Mouse (Mus musculus) kidney, postnatal 25 days (tissue): ENCODE measurements at regions not wholly inside any gene's neighbourhood (a gene's known extent, or its start where the extent isn't known, plus 50 kb on each side); places are given as distances from the start of the nearest gene placed in this dataset.
A peak's percentile ranks its signal among the peaks of the same experiment; 100 is the strongest.

Experiments used
- DNase-seq, 2 experiments: peaks; one replicate each; pipeline ENCODE4 v3.0.0; 2021; ENCODE audit warnings: mixed read lengths in 2 of 2

DNA sequence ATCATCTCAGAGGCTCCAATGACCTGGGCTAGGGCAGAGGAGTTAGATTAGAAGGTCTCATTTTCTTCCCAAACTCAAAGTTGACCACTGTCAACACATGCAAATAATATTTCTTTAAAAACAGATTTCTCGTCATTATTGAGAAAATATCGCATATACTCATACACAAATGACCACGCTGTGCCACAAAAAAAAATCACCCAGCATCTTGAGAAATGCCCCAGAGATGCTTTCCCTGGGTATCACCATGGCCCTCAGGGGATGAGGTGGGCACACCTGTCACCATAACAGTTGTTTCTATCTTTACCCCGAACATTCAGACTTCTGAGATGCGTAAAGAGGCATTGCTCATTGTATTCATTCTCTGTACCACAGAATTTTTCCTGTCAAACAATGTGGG, 134.4 kb upstream of the Foxq1 start:
- DNase-seq: no peak

DNA sequence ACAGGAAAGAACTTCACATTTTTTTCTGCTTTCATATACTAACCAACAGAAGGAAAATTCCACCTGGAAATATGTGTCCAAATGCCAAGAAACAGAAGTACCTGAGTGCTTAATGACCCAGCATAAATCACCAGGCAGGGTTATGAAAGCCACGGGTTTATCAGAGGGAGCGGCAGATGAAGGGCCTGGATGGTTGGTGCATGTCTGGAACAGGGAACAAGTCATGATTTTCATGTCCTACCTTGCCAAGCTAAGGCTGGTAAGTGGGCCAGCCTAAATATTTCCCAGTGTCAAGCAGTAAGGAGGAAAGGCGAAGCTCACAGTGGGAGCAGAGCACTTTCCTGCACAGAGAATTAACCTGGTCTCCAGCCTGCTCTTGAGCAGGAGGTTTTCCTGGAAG, 132.3 kb upstream of the Foxq1 start:
- DNase-seq: no peak

DNA sequence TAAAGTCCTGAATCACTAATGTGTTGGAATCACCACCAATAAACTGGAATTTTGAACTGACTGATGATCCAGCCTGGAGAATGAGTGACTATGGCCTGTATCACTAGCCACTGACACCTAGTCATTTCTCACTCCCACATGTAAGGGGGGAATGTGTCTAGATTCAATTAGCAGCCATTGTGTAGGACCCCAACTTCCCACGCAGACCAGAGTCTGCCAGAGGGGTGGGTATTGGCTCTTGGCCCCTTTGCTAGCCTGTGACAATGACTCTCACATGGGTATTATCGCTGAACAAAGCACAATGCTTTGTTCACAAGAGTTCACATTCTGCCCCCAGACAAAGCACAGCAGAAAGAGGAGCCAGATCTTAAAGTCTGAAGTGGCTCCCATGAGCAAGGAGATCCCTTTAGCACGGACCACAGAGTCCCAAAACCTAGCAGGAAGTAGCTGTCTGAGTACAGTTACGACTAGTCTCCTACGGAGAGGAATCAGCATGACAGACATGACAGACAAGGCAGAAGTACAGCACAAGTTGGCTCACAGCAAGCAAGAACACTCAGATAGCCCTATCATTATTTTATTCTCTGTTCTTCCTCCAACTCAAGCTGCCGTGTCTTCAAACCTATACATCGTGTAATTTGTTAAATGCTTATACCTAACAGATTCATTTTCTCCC, 130.0 kb upstream of the Foxq1 start:
- DNase-seq: no peak

DNA sequence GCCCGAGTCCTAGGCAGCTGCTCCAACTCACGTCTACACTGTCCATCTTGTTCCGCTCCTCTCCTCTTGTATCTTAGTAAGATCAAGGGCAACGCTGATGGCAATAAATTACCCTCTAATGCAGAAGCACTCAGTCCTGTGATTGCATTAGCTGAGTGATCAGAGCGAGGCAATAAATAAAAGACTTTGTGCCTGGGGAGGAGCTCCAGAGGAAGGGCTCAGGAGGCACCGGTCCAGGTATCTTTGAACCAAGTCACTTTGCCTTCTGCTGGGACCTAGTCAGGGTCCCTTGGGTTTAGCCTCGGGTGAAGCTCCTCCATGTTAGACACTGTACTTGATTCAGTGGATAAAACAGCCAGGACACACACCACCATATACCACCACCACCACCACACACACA, 119.5 kb upstream of the Foxq1 start:
- no peak for DNase-seq

DNA sequence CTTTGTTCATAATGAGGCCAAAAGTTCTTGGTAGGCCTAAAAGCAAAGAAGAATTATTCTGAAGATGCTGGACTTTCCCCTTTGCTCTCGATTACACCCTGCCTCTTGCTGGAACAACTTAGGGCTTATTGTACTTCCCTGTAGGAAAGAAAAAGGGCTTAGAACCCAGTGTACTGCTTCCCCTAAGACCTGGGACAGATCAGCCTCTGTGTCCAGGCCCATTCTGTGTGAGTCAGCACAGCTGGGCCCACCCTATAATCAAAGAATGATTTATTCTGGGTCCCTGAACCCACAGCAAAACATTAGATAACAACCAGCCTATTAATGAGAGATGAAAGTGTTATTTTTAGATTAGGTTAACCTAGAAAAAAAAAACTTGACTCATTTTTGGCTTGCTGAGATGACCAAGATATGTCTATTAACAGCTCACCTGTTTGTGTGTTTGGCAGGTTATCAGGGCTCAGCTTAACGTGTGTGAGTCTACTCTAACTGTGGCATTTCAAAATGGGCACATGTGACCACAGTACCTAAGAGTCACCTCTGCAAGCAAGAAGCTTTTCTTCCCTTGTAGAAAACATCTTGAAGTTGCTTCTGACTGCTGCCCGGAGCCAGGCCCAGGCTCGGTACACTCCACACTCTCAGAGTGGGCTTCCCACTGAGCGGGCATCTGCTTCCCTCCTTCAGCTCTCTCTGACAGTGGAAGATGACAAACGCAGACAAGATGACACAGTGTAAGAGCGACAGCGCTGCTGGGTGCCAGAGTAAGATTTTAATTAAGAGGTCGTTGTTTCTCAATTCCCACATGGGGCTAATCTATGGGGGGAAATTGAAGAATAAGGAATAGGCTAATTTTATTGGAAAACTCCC, 115.9 kb upstream of the Foxq1 start:
- DNase-seq: no peak

DNA sequence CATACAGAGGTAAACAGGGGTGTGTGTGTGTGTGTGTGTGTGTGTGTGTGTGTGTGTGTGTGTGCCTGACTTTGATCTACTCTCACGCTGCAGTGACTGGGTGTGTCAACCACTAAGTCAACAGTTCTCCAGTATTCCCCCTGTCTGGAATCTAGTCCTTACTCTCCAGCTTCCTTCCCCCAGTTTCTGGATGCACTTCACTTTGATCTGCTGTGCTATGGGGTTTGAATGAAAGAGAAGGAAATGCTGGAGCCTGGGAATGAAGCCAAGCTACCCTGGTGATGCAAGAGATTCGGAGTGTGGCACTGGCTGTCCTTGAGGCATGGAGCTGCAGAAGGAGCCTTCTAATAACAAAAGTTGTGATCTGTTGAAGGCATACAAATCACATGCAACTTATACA, 97.1 kb upstream of the Foxq1 start:
- no peak for DNase-seq

DNA sequence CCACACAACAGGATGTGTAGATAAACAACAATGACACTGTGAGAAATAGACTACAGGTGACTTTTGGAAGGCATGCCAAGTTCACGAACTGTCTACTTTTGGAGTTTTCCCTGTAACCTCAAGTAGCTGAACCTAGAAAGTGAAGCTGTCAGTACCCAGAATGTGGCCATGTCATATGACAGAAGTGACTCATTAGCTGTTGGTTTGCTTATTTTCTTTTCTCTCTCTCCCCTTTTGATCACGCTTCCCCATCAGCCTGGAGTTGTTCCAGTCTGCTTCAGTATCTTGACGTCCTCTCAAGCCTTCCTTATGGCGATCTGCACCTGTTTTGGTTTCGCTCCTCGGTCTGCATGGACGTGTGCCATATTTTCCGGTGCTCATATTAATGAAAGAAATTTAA, 90.8 kb upstream of the Foxq1 start:
- no peak for DNase-seq

DNA sequence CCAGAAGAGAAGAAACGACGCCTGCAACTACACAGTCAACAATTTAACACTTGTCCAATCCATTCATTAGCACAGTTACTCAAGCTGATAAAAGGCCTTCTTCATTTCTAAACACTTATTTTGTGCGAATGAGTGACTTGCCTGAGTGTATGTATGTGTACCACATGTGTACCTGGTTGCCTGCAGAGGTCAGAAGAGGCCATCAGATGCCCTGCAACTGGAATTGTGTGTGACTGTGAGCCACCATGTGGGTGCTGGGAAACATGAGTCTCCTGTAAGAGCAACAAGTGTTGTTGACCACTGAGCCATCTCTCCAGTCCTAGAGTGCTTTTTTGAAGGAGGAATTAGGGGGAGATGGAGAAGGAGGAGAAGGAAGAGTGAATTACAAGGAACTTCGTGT, 90.2 kb upstream of the Foxq1 start:
- no peak for DNase-seq

DNA sequence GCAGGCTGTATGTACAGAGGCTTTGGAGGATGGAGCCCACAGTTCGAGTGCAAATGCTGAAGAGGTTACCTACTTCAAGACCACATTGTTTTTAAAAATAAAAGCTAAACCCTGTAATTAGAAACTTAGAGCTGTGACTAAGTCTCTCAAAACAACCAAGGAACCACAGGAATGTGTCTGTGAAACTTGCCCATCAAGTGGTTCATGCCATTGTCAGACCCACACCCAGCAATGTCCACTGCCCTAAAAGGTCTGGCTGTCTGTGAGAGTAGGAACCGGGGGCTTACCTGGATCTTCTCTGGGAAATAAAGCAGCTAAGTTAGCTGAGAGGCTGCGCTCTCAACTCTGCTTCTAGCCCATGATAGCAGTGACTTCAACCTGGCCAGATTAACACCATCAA, 87.8 kb upstream of the Foxq1 start:
- DNase-seq: no peak

DNA sequence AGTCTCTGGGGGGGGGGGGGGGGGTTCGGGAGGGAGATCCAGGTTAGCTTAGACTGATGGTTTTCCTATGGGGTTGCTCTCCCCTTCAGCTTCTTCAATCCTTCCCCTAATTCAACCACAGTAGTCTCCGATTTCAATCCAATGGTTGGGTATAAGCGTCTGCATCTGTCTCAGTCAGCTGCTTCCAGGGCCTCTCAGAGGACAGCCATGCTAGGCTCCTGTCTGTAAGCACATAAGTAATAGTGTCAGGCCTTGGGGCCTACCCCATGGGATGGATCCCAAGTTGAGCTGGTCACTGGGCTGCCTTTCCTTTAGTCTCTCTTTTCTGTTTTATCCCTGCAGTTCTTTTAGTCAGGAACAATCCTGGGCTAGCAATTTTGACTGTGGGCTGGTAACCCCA, 87.0 kb upstream of the Foxq1 start:
- no peak for DNase-seq

DNA sequence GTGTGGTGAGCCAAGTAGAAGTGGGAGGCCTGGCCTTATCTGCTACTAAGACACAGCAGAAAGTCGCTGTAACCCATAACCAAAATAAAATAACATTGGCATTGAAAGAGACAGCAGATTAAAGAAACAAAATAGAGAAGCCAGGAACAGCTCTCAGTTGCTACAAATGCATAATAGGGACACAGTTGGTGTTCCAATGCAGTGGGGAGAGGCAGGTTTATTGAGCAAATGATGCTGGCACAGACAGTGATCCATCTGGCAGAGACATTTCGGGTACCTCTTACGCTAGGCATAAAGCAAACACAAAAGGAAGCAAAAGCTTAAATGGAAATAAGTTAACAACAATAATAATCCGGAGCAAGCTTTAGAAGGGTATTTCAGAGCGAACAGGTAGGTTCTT, 83.6 kb upstream of the Foxq1 start:
- no peak for DNase-seq

DNA sequence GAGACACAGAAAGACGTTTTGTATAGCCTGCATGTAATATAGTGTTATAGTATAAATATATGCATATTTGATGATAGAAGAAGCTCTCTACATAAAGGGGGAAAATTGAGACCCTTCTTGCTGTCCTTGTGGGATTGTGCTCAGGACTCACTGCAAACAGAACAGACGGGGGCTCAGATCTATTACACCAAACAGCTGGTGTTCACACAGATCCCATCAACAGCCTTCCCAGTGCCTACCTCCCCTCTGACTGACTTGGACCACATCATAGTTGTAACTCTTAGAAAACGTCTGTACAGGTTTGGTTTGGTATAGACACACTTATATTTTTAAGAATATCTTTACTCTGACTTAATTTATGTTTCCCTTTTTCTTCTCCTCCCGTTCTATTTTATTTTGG, 83.1 kb upstream of the Foxq1 start:
- no peak for DNase-seq

DNA sequence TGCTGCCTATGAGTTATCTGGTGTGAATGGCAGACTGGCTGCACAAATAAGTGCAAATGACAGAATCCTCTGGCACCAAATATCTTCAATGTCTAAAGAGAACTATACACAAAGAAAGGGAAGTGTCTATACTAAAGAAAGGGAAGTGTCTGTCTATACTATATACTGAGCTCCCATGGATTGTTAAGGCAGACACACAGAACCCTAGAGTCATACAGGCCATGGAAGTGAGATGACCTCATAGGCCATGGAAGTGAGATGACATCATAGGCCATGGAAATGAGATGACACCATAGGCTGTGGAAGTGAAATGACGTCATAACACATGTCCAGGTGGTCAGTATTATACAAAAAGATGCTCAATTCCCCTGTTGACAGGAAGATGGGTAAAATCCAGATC, 82.7 kb upstream of the Foxq1 start:
- no peak for DNase-seq

DNA sequence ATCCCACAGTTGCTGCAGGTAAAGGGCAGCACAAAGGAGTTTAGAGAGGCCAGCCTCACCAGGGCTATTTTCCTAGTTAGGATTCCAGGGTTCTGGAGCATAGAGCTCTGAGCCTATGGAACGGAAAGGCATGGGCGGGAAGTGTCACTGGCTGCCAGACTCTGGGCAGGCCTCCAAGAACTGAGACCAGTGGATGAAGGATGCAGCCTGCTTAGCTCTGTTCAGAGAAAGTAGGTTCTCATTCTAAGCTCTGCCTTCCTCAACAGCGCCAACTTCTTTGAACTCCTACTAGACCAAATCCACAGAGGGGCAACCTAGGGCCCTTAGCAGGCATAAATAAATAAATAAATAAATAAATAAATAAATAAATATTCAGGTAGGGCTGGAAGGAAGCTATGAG, 80.1 kb upstream of the Foxq1 start:
- DNase-seq: peak; percentile 28 to 46

DNA sequence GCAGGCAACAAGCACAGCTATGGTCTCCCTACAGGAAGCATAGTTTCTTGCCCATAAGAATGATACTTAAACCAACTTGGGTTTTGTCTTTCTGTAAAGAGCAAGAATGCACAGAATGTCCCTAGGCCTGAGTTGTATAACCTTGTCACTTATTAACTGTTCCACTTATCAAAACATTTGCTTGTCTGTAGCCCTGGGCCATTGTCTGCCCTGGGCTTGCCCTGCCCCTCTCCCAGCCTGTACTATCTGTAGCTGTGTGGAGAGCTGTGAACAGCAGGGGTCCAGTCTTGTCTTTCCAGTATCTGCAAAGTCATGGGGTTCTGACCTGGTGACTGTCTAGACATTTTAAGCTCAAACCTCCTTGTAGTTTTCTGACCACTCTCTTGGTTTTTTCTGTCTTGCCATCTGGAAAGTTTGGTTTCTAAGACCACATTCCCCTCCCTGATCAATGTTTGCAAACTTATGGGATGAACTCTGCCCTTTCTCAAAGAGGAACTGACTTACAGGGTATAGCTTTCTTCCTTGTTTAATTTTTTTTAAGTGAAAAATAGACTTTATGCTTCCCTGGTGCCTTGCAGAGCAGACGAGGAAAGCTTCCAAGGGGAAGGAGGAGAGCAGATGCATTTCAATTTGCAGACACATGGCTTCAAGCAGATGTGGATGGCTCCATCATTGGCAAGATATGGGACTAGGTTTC, 78.6 kb upstream of the Foxq1 start:
- peak; percentile 4 to 48 for DNase-seq

DNA sequence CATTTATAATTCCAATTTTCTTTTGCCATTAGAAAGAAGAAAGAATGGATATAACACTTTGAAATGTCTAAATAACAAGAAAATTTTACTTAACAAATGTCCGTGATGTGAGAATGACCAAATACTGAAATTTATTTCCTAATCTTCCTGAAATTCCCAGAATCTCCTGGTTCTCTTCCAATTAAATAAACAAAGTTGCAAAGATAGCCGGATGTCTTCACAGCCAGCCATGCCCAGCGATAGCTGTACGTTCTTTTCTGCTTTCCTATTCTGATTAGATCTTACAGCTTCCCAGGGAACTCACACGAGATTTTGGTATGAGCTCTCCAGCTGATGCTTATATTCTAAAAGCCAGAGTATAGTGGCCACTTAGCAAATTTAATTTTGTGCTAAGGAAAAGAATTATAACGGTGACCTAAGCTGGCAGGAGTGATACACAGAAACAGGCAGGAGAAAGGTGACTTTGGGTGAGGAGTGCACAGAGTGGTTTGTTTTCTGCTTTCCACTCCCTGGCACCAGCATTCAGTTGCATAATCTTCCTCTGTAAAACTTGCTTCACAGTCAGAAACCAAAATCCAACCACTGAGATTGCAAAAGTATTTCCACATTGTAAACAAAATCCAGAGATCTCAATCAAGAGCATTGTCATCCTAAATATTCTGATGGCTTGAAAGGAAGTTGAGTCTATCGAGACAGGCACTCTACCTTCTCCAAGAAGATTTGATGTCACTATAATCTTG, 74.7 kb upstream of the Foxq1 start:
- DNase-seq: no peak

DNA sequence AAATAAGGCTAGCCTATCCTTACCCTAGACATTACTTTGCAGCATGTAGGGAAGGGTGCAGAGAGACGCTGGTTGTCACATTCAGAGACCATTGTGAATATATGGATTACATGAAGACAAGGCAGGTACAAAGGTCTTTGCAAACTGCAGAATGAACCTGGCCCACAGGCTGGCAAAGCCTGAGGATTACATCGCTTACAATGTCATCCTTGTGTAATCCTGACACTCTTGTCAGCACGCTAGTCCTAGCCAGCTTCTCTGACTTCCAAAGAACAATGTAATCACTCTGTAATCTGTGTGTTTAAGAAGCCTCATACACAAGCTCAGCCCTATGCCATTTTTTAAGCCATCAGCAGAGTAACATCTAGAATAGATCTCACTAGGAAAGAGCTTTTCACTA, 69.6 kb upstream of the Foxq1 start:
- DNase-seq: no peak

DNA sequence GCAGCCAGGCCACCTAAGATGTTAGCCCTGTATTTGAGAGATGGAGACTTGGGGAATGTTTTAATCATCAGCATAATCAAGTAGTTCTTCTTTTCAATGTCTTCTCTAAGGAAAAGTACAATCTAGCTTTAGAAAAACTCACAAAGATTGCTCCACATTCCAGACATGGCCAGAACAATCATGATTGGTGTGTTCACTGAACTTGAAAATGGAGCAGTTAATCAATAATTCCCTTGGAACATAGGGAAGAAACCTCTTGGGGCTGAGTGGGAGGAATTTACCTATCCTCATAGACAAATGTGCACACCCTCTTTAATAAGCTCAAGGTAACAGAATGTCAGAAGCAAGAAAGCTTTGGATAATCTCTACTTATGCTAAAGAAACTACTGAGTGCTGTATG, 67.7 kb upstream of the Foxq1 start:
- no peak for DNase-seq

DNA sequence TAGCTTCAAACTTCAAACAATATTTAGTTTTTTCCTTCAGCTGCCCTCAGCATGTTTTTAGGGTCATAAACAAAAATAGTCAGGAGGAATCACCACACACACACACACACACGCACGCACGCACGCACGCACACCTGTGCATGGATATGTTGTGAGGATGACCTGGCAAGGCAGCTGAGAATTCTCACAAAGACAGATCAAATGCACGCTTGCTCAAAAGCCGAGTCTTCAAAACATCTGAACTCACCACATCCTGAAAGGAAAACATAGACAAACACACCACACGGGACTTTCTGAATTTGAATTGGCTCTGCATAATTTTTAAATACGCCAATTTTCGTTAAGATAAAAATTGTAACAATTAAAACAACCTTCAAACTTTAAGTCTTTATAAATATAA, 52.7 kb upstream of the Foxq1 start:
- DNase-seq: no peak

DNA sequence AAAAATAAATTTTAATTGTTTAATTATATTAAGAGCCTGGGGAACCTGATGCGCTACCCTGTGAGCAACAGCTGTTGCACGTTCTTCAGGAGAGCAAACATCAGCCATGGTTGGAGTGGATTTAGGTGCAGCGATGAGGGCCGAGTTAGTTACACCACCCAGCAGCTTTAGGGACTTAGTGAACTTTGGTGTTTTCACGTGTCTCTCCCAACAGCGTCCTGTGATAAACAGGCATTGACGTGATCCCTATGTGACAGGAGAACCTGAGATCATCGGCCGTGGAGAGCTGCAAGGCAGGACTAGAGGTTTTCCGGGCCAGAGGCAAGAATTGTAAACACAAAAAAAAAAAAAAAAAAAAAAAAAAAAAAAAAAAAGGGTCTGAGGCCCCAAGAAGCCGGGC, 52.1 kb upstream of the Foxq1 start:
- DNase-seq: no peak

DNA sequence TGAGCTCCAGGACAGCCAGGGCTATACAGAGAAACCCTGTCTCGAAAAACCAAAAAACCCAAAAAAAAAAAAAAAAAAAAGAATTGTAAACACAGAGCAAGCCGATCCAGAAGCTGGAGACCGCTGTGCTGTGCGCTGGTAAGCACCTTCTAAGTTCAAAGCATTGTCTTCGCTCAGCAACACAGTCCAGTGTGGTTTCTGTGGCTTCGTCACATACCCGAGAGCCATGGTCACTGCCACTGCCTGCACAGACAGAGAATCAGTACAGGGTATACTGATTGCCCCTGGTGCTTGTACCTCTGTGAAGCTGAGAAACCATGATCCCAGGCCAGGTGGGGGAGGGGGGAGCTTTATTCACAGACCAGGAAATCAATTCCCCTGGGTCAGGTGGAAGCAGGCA, 51.6 kb upstream of the Foxq1 start:
- no peak for DNase-seq

DNA sequence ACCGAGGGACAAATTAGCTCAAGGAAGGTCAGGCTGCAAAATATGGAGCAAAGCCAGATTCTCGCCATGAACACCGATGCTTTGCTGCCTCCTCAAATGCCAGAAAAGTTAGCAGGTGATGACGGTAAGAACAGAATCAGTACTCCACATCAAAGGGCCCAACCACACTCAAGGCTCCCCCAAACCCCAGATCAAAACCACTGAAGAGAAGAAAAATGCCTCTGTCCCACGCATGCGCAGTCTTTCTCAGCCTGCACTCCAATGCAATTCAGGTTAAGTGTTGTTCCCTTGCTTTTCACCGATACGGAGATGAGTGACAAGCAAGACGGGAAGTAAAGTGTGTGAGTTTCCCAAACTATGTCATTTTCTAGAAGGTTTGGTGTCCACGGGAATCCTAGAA, 50.5 kb upstream of the Foxq1 start:
- DNase-seq: no peak
